ENCODE assay signal across 9 mouse cellular contexts in the genomic region with DNA sequence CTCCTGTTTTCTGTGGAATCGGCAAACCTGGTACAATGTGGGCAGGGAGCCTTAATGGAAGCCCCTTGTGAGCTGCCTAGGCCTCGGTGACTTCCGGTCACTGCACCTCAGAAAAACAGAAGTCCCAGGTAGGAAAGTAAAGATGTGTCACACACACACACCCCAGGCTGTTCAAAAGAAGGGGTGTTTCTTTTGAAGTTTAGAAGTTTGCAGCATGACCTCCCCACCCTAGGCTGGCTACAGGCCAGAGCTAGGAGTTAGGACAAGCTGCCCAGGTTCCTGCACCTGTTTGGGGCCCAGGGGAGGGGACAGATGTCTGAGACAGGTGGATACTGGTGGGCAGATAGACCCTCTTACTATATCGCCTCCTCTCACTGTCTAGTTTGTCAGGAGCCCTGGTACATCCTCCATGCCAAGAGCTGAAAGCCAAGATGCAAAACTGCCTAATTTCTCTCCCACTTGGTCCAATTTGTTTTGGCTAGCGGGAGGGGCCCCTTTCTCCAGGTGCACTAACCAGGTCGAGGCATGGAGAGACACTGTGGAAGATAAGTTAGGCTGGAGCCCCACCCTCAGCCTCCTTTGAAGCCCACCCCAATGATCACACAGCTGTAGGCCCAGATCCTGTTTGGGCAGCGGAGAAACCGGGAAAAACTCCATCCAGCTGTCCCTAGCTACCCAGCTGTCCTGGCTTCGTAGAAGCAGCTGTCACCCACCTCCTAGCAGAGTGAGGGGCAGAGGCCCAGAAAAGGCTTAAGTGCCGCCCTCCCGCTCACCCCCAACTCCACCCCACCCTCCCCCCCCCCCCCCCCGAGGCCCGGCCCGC. TPM values are rescaled to one million over a fixed set of nuclear protein-coding genes. Genes with fewer than 3 reads are reported as not detected.
A peak's percentile ranks its signal among the peaks of the same experiment; 100 is the strongest.
DNase-seq lines count a peak whose midpoint lies in the region; ATAC-seq and TF ChIP-seq lines count a peak whose summit lies in the region.
"Had no signal": no experiment of that assay in that cellular context is flagged by ENCODE, and none has a peak within 500 bp of the region (broad histone marks: within the 10 kb centered on the region; RNA-seq: fewer than 3 reads in every experiment).

No protein-coding gene starts in this region.

- intact Hi-C loops in left cerebral cortex, adult 2 months (cut with DNase I) = no loop called here

- H3K27me3 ChIP-seq in heart, embryonic 13.5 days (replicated peaks) = no peaks in the 10 kb centered on the region
- H3K27me3 ChIP-seq in intestine, embryonic 14.5 days (replicated peaks; ENCODE audit: control insufficient read depth, insufficient read depth, low read length) = no peaks in the 10 kb centered on the region
- no peaks in the 10 kb centered on the region for H3K27me3 ChIP-seq in midbrain, embryonic 13.5 days
- H3K27me3 ChIP-seq: Patski had no signal

- DNase-seq in heart, adult 9 months (ENCODE audit: low spot score in 2 of 2) = no peak
- peak; percentile 53 for DNase-seq in embryo, embryonic 10.5 days (ENCODE audit: low spot score)
- DNase-seq in intestine, embryonic 14.5 days (ENCODE audit: low spot score) = peak; percentile 59
- DNase-seq in B cell, adult 2 months = no peak
- DNase-seq in left cerebral cortex, adult 2 months (ENCODE audit: extremely low spot score in 1 of 2, low spot score in 2 of 2) = no peak
- no peak for DNase-seq in adipocyte (ENCODE audit: low spot score)

- TF ChIP-seq CTCF in left cerebral cortex, adult 2 months (IDR thresholded peaks at IDR 0.05) = no peak

- no peak for ATAC-seq in heart, embryonic 13.5 days (ENCODE audit: extremely low read depth, insufficient number of reproducible peaks, low FRiP score, low TSS enrichment)
- ATAC-seq in intestine, embryonic 14.5 days (replicated peaks; ENCODE audit: low FRiP score, low TSS enrichment, low read depth) = peak; percentile 41
- peak; percentile 70 for ATAC-seq in midbrain, embryonic 13.5 days
- ATAC-seq: Patski had no signal

- no peaks in the 10 kb centered on the region for H3K9me3 ChIP-seq in heart, embryonic 13.5 days
- no peaks in the 10 kb centered on the region for H3K9me3 ChIP-seq in intestine, embryonic 14.5 days (ENCODE audit: control insufficient read depth, low read length)
- no peaks in the 10 kb centered on the region for H3K9me3 ChIP-seq in midbrain, embryonic 13.5 days

- peak overlapping the region; percentile 78 for H3K9ac ChIP-seq in heart, embryonic 13.5 days
- 0 out of 2 replicates have a peak overlapping the region, but pooled peaks have one; percentile 13 for H3K9ac ChIP-seq in intestine, embryonic 14.5 days (ENCODE audit: low read length)
- H3K9ac ChIP-seq in midbrain, embryonic 13.5 days (replicated peaks) = peak overlapping the region; percentile 53

- H3K4me3 ChIP-seq in heart, embryonic 13.5 days = peak overlapping the region; percentile 34
- no peak overlapping the region for H3K4me3 ChIP-seq in intestine, embryonic 14.5 days (ENCODE audit: low read depth, low read length)
- H3K4me3 ChIP-seq in midbrain, embryonic 13.5 days (replicated peaks) = no peak overlapping the region
- no peak overlapping the region for H3K4me3 ChIP-seq in left cerebral cortex, adult 2 months

- peaks cover 49% of the 10 kb centered on the region for H3K36me3 ChIP-seq in heart, embryonic 13.5 days
- H3K36me3 ChIP-seq in intestine, embryonic 14.5 days (ENCODE audit: control insufficient read depth, insufficient read depth, low read length) = peaks cover 41% of the 10 kb centered on the region
- H3K36me3 ChIP-seq in midbrain, embryonic 13.5 days = peaks cover 42% of the 10 kb centered on the region

- H3K27ac ChIP-seq in heart, embryonic 13.5 days (replicated peaks) = peak overlapping the region; percentile 55
- peak overlapping the region; percentile 62; the same call in 1 of the 2 replicates for H3K27ac ChIP-seq in intestine, embryonic 14.5 days (ENCODE audit: low read depth)
- H3K27ac ChIP-seq in midbrain, embryonic 13.5 days = peak overlapping the region; percentile 75
- no peak overlapping the region for H3K27ac ChIP-seq in left cerebral cortex, adult 2 months

- peak overlapping the region; percentile 67 for H3K4me2 ChIP-seq in heart, embryonic 13.5 days
- peak overlapping the region; percentile 46 for H3K4me2 ChIP-seq in intestine, embryonic 14.5 days (ENCODE audit: low read length)
- H3K4me2 ChIP-seq in midbrain, embryonic 13.5 days (replicated peaks) = peak overlapping the region; percentile 46

- peaks cover 46% of the 10 kb centered on the region for H3K4me1 ChIP-seq in heart, embryonic 13.5 days
- peaks cover 27% of the 10 kb centered on the region for H3K4me1 ChIP-seq in intestine, embryonic 14.5 days (replicated peaks; ENCODE audit: control insufficient read depth, insufficient read depth, low read length)
- H3K4me1 ChIP-seq in midbrain, embryonic 13.5 days (replicated peaks) = peaks cover 33% of the 10 kb centered on the region

- 31% methylated on average over 12 of the region's 14 CpGs for WGBS in heart, embryonic 13.5 days
- WGBS in intestine, embryonic 14.5 days = 35% methylated on average over 10 of the region's 14 CpGs
- 46% methylated on average over 9 of the region's 14 CpGs for WGBS in midbrain, embryonic 13.5 days

RNA-seq across cellular contexts. Expression of a gene that starts 16.2 kb away (rescaled TPM):
- 13.2 and 13.9 TPM in 2 replicates for polyA plus RNA-seq in heart, embryonic 13.5 days (2015; fragmentation: Nextera tagmentation; extraction: Ambion mirVana)
- polyA plus RNA-seq in intestine, embryonic 14.5 days (2014; fragmentation: Nextera tagmentation; extraction: Ambion mirVana) = 20.1 and 21.1 TPM in 2 replicates
- polyA plus RNA-seq in midbrain, embryonic 13.5 days (2015; fragmentation: Nextera tagmentation; extraction: Ambion mirVana) = 27.7 and 33.0 TPM in 2 replicates
- total RNA-seq in left cerebral cortex, adult 2 months (2021) = 100 to 1,000 TPM; 114 to 121 TPM

RNA-seq across cellular contexts. Expression of a gene that starts 55.3 kb away (rescaled TPM):
- 82.1 and 97.1 TPM in 2 replicates for polyA plus RNA-seq in heart, embryonic 13.5 days (2015; fragmentation: Nextera tagmentation; extraction: Ambion mirVana)
- 64.3 and 73.9 TPM in 2 replicates for polyA plus RNA-seq in intestine, embryonic 14.5 days (2014; fragmentation: Nextera tagmentation; extraction: Ambion mirVana)
- 226 and 238 TPM in 2 replicates for polyA plus RNA-seq in midbrain, embryonic 13.5 days (2015; fragmentation: Nextera tagmentation; extraction: Ambion mirVana)
- 100 to 1,000 TPM; 120 to 129 TPM for total RNA-seq in left cerebral cortex, adult 2 months (2021)

RNA-seq across cellular contexts. Expression of a gene that starts 55.4 kb away (rescaled TPM):
- 8.1 and 9.1 TPM in 2 replicates for polyA plus RNA-seq in heart, embryonic 13.5 days (2015; fragmentation: Nextera tagmentation; extraction: Ambion mirVana)
- 18.2 and 19.2 TPM in 2 replicates for polyA plus RNA-seq in intestine, embryonic 14.5 days (2014; fragmentation: Nextera tagmentation; extraction: Ambion mirVana)
- 10.3 and 11.9 TPM in 2 replicates for polyA plus RNA-seq in midbrain, embryonic 13.5 days (2015; fragmentation: Nextera tagmentation; extraction: Ambion mirVana)
- 1 to 10 TPM; 4.6 to 7.4 TPM for total RNA-seq in left cerebral cortex, adult 2 months (2021)

Comparison
In these comparisons a context has a peak if more than half of its experiments do, and no peak if none do; other contexts are left out.
1. H3K9ac ChIP-seq: peak in every context shown above with its lines; median percentile 78 in heart, embryonic 13.5 days; 53 in midbrain, embryonic 13.5 days; 13 in intestine, embryonic 14.5 days.
2. DNase-seq: peak in embryo, embryonic 10.5 days (single experiment) and intestine, embryonic 14.5 days (single experiment); none in heart, adult 9 months (0 of 2), B cell, adult 2 months (0 of 2), left cerebral cortex, adult 2 months (0 of 2) and adipocyte (single experiment).
3. Peak in every context shown above with its lines, with median percentiles within 50 percentile points of each other: H3K4me2 ChIP-seq.